Mouse (Mus musculus) naive thymus-derived CD4-positive, alpha-beta T cell, adult 2 months (primary cell): ENCODE data around the gene Gtf2e1.

Experiments
- DNase-seq: peaks from one replicate; pipeline ENCODE4 v3.0.0-alpha.2; 2011; ENCODE audit warnings: low read depth

Gtf2e1 gene

DNA sequence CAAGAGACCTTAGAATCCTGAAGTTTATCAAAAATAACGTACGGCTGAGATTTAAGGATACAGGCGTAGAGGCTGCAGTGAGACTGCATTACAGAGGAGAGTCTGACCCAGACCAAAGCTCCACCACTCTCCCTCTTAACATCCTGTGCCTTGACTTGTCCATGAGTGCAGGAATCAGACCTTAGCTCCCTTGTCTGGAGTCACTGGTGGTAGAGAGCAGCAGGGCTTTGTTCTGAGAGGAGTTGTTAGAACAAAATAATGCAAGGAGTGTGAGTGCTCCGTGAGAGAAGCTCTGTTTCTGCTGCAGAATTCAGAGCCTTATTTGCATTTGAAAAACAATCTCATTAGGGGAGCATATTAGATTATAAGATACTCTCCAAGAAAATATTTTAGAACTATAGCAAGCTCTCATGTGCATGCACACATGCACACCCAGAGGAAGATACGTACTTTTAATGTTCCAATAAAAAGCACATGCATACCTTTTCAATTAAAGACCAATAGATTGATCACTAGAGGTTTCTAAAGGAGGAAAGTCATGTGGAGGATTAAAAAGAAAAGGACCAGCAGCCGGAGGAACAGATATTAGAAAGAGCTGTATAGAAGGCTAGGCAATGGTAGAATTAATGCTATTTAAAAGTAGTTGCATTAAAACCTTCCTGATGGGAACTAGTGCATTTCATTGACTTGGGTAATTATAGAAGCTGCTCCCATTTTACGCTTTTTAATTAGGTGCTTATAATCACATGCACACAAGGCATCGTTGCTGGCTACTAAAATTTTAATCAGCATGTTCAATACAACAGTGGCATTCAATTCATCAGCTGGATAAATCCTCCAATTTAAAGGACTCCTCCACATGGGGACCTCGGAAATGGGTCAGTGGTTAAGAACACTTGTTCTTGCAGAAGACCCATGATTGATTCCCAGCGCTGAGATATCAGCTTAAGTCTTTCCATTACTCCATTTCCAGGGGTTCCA lies 61.0 kb downstream of the Gtf2e1 start:
- no peak for DNase-seq

DNA sequence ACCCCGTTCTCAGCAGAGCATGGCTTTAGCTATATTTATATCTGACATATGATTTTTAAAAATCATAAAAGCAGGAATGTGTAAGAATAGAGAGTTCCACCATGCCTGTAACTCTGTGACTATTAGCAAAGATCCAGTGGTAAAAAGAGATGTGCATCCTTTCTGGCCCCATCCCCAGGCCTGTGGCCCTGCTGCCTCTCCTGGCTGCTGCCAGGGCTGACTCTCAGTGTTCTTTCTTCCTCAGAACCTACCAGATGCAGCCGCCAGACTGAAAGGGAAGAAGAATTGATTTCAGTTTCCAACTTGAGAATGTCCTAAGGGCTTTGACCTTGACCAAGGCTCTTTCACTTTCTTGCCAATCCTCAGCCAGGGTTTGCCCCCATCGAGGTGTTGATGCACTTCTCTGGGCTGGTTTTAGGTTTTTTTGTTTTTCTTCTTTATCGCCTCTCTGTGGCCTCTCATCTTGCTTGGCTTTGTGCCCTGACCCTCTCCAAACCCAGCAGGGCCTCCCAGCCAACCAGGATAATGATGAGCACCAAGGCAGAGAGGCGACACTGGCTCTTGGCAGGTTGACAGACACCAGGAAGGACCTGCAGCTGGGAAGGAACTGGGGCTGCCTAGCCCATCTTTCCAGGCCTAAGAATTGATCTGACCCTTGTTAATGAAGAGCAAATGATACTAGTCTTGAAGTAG lies 66.8 kb downstream of the Gtf2e1 start:
- DNase-seq = no peak

DNA sequence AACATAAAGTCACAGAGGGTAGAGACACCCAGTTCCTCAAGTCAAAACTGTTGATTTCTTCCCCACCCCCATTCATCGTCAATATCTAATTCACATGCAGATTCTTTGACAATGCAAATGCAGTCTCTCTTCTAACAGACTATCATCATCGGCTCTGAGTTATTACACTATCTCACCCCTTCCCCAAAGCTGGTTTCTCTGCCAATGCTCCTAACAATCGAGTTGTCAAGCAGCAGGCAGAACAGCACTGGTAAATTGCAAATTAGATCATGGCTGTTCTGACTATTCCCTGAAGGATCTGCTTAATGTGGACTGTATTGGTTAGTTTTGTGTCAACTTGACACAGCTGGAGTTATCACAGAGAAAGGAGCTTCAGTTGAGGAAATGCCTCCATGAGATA lies 70.0 kb downstream of the Gtf2e1 start:
- no peak for DNase-seq

DNA sequence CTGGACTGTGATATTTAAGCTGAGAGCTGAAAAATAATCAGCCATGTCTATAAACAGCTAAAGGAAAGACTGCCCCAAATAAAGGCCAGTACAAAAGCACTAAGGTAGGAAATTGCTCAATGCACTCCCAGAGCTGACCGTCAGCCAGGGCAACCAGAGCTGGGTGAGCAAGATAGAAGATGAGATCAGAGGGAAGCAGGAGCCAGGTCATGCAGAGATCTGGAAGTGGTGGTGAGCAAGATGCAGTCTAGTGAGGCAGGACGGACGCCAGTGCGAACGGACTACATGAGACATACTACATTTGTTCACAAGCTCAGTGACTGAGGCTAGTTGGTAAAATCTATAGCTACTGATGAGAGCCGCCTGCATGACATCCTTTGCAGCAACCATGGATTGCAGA lies 75.6 kb downstream of the Gtf2e1 start:
- no peak for DNase-seq

GRCm38 (mm10) chr16:37462886-37463285 lies 76.7 kb downstream of the Gtf2e1 start:
- DNase-seq = no peak

DNA sequence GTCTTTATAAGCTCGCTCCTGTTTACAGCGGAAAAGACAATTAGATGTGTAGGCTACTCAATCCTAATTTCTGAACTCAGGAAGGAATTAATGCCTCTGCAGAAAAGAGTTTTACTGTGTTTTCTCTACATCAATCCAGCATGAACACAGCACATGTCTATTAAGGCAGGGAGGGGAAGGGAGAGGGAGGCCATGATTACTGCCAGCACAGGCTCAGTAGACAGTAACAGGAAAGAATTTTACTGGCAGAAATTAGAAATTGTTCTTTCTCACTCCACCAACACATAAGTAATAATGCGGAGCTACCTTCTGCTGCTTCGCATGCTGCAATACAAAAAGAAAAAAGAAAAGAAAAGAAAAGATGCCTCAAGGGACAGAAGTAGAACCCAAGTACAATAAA lies 78.0 kb downstream of the Gtf2e1 start:
- DNase-seq = no peak
